Mouse (Mus musculus): ENCODE data around the gene Agap2.
"Not testable (repeated sequence)": the region's sequence is repeated elsewhere in the genome, so short reads cannot be mapped to it uniquely, and the experiment has no call there.

Agap2 gene

DNA sequence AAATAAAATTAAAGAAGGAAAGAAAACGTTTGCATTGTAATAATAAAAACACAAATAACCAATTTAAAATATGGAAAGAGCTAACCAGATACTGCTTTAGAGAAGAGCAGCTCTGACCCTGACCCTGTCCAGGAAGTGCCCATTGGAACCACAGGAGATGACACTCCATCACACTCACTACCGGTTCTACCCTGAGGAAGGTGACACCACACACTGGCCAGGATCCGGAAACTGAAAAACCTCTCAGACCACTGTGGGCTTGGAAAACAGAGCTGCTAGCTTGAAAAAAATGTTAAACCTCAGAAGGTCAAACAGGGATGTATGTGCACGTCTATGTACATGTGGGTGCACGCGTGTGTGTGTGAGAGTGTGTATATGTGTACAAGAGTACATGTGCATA is 26.1 kb downstream of the Agap2 start:
- DNase-seq (ENCODE audit: low spot score in 2 of 2), result no peak

DNA sequence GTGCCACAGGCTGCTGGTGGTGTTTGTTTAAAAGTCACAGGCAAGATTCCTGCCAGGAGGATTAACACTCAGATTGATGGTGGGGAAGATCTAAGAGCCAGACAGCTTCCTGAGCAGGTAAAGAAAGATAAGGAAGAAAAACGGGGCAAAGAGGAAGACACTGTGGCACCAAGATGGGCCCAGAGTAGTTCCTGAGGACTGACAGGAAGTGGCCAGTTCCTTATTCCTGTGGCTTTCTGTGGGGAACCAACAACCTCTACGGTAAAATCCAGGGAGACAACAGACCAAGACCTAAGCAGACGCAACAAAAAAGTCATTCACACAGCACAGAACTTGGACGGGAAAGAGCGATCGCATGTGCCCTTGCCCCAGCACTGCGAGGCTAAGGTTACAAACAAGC is 28.5 kb downstream of the Agap2 start:
- no peak for DNase-seq (ENCODE audit: low spot score in 2 of 2)

DNA sequence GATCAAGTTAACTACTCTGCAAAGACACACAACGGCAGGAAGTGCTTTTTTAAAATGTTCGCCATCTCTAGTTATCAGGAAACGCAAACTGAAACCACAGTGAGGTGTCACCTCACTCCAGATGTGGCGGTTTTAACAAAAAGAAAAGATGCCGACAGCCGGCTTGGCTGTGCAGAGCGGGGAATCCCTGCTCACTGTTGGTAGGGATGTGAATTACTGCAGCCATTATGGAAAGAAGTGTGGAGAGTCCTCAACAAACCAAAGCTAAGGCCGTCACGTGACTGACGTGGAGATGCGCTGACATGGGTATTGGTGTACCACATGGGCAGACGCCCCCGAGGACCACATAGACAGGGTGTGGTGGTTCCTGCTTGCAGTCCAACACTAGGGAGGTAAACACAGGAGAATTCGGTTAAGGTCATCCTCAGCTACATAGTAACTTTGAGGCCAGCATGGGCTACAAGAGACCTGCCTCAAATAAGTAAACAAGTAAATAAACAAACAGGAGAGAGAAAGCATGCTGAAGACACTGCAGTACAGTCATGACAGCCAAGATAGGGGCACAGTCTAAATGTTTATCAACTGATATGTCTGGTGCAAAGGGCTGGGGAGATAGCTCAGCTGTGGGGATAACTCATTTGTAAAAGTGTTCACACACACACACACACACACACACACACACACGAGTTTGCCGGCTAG is 32.6 kb downstream of the Agap2 start:
- no peak for DNase-seq (ENCODE audit: low spot score in 2 of 2)

DNA sequence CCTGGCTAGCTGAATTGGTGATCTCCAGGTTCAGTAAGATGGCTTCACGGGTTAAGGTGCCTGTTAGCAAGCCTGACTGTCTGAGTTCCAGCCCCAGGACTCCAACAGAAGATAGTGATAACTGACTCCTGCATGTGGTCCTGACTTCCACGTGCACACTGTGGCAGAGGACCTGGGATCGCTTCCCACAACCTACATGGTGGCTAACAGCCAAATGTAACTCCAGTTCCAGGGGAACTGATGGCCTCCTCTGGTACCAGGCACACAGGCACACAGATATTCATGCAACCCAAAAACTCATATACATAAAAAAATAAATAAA is 33.1 kb downstream of the Agap2 start:
- DNase-seq (ENCODE audit: low spot score in 2 of 2), result no peak

DNA sequence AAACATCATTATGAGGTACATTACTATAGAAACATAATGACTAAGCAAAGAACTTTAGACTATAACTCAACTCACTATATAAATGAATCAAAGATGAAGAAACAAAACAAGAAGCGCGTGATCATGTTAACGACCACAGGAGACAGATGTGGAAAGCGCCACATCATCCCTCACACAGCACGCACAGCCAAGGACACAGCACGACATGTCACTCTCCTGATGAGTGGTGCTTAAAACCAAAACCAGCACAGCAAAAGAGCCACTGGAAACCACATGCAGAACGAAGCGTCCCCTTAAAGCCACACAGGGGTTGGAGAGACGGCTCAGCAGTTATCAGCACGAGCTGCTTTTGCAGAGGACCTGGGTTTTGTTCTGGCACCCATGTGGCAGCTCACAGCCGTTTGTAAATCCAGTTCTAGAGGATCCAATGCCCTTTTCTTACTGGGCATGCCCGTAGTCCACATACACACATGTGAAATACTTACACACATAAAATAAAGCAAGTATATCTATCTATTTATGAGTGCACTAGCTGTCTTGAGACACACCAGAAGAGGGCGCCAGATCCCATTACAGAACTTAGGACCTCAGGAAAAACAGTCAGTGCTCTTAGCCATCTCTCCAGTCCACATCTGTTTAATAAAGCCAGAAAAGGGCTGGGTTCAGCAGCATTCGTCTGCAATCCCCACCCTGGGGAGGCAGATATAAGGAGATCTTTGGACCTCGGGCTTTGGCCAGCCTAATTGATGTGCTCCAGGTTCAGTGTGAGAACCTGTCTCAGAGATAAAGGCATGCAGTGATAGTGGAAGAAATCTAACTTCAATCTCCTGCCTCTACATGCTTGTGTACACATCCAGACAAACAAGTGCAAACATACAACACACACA is 36.2 kb downstream of the Agap2 start:
- DNase-seq (ENCODE audit: low spot score in 2 of 2), result no peak

DNA sequence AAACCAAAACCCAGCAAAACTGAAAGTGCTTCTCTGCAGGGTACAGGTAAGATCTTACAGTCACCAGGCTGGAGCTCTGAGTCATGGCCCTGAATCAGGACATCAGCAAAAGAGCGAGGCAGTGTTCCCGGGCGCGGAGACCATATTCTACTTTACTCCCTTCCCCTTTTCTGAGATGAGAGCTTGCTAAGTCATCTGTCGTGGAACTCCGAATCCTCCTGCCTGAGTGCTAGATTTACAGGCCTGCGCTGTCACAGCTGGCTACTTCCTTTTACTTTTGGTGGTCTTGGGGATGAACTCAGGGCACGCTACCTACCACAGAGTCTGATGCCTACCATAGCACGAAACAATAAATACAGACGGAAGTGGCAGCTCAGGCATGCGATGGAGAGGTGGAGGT is 39.3 kb downstream of the Agap2 start:
- no peak for DNase-seq (ENCODE audit: low spot score in 2 of 2)

DNA sequence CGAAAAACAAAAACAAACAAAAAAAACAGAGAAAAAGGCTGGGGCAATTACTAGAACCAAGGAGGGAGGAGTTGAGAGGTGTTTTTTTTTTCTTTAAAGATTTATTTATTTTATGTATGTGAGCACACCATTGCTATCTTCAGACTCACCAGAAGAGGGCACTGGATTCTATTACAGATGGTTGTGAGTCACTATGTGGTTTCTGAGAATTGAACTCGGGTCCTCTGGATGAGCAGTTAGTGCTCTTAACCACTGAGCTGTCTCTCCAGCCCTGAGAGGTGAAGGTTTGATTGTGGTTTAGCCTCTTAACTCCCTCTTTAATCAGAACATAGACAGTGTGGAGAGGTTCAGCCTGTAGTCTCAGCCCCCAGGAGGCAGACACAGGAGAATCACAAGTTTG is 40.0 kb downstream of the Agap2 start:
- no peak for DNase-seq (ENCODE audit: low spot score in 2 of 2)

DNA sequence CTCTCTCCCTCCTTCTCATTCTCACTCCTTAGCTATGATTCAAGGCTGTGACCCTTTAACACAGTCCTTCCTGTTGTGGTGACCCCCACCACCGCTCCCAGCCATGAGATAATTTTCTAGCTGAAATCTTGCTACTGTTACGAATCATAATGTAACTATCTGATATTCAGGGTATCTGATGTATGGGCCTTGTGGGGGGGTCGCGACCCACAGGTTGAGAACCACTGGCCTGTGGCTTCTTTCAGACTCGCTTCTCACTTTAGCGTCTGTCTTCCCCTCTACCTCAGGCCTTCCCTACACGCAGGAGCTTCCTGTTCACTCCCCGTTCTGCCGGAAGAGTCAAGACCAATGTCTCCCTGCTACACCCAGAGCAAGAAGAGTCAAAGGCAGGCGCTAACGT is 43.4 kb downstream of the Agap2 start:
- no peak for DNase-seq (ENCODE audit: low spot score in 2 of 2)

DNA sequence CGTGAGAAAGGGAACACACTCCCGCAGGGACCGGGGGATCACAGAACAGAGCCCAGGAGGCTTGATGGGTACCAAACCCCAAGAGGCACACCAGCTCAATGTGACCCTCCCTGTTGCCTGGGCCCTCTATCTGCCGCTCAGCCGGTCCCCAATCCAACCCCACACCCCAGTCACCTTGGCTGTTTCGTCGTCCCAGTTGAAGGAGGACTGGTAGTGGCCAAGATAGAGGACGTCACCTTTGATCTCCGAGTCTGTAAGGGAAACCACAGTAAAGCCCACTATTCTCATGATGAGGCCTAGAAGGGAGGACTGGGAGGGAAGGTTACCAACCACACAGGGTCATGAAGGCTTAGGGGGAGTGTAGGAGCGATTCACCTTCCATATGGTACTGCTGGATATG is 44.1 kb downstream of the Agap2 start:
- DNase-seq (ENCODE audit: low spot score in 2 of 2), result no peak

DNA sequence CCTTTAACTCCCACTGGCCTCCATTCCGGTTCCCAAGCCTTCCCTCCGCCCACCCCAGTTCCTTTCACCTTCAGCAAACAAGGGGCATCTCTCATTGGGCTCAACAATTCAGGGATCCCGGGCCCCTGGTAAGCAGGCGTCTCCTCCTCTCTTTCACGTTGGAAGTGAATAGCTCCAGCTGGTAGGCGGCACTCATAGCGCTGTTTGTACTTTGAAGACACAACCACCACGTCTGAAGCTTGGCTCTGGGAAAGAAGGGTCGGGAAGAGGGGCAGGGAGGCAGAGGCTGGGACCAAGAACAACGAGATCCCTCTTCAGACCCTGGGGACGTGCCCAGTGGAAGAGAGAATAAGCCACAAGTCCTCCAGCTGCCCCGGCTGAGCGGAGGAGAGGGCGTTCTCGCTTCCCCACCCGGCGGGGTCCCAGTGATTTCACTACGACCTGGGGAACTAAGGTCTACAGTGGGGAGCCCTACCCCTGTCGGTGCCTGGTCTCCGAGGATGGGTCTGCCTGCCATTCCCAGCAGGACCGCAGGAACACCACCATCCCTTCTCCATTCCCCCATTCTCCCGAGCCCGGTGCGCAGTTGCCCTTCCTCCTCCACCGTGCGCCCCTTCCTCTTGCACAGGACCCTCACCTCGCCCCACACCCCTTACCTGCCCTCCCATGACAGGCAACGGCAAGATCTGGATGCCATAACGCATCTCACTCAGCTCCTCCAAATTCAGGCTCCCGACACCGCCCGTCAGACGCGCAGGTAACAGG is 45.4 kb downstream of the Agap2 start:
- DNase-seq (ENCODE audit: low spot score in 2 of 2), result peak in 1 of 2 experiments; percentile 23

DNA sequence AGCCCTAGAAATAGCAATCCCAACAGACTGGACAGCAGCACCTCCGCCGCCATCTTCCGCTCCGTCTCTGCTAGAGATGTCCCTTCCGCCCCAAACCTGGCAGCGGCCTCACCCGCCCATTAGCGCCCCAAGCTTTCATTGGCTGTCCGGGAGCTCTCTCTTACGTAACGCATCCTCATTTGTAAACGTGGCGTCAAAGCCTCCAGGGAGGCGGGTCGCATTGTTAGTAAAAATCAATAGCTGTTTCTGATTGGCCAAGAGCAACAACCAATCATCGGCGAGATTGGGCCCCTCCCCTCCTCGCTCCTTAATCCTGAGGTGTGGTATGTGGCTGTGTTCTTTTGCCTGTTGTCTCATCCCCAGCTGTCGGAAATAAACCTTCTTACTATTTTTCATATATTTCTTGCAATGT is 46.0 kb downstream of the Agap2 start, which contains the start of gene Os9:
Gene Os9, minus strand, starts transcription at position 66 of the 412 bp plus-strand sequence.
- DNase-seq (ENCODE audit: low spot score in 2 of 2), result peak; percentile 95 to 97

DNA sequence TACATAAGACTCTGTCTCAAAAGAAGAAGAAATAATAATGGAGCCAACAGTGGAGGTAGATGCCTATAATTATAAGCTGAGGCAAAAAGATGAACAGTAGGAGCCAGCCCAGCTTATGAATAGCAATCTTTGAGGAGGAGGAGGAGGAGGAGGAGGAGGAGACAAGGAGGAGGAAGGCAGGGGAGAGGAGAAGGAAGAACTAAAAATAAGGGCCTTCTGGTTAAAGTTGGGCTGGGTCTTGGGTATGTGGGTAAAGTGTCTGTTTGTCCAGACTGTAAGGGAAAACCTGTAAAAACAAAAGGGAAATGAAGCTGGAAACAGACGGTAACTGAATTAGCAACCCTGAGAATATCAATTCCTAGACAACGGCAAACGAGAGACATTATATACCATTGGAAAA is 46.9 kb downstream of the Agap2 start:
- no peak for DNase-seq (ENCODE audit: low spot score in 2 of 2)

DNA sequence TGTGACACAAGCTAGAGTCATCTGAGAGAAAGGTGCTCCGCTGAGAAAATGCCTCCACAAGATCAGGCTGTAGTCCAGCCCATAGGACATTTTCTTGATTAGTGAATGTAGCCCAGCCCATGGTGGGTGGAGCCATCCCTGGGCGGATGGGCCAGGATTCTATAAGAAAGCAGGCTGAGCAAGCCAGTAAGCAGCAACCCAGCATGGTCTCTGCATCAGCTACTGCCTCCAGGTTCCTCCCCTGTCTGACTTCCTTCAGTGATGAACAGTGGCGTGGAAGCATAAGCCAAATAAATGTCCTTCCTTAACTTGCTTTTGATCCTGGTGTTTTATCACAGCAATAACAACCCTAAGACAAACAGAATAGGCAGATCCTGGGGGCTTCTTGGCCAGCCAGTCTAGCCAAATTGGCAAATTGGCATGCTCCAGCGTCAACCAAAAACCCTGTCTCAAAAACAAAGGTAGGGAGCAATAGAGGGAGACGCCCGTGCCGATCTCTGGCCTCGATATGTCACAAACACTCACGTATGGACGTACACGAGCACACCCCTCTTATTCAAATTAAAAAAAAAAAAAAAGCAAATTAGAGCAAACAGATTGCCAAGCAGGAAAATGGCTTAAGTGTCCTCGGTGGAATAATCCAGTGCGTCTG is 47.8 kb downstream of the Agap2 start:
- peak in 1 of 2 experiments; percentile 48 for DNase-seq (ENCODE audit: low spot score in 2 of 2)

DNA sequence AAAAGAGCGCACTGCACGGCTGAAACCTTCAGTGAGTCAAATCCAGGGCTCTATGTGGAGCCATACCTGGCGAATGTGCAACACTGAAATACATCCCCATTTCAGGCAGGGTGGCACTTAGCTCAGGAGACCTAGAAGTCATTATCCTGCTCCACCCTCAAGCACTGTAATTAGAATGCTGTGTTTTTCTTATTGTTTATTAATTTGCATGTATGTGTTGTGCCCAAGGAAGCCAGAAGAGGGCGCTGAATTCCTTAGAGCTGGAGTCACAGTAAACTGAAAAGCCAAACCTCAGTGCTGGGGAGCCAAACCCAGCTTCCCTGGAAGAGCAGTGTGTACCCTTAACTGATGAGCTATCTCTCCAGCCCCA is 48.3 kb downstream of the Agap2 start:
- peak; percentile 43 to 66 for DNase-seq (ENCODE audit: low spot score in 2 of 2)

DNA sequence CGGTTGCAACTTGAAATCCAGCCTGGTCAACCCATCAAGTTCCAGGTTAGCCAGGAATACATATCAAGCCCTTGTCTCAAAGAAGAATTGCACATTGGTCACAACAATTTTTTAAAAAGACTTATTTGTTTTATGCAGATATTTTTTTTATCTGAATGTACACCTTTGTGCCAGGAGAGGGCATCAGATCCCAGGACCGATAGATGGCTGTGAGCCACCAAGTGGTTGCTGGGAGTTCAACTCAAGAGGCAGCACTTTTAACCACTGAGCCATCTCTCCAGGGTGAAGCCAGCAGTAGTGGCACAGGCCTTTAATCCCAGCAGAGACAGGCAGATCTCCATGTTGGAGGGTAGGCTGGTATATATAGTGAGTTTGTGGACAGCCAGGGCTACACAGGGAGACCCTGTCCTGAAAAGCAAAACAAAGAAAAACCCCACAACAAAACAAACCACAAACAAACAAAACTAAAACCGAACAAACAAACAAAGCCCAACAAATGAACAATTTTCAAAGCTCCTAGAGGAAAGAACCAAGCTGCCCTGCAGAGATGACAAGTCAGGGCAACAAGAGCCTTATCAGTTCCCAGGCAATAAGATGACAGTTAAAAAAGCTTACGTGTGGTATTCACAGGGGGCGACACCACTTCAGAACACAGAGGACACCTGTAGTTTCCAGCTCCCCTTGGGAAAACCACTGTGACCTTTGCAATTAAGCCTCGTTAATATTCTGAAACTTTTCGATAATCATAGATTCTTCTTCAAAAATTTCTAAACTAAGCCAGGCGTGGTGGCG is 50.3 kb downstream of the Agap2 start:
- peak in 1 of 2 experiments; percentile 26 for DNase-seq (ENCODE audit: low spot score in 2 of 2)

DNA sequence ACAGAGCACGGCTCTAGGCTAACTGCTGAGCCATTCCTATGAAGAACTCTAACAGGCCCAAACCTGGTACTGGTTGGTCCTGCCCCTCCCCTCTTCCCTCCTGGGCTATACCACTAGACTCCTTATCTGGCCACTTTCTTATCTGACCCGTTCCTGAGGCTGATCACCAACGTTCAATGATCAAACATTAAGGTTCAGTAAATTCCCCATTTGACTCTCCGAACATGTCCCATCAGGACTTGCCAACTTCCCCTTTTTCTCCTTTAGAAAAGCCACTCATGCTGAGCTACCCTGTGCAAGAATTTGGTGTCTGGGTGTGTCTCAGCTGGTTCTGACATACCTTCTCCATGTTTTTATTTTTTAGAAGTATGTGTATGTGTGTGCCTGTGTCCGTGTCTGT is 51.5 kb downstream of the Agap2 start:
- no peak for DNase-seq (ENCODE audit: low spot score in 2 of 2)

DNA sequence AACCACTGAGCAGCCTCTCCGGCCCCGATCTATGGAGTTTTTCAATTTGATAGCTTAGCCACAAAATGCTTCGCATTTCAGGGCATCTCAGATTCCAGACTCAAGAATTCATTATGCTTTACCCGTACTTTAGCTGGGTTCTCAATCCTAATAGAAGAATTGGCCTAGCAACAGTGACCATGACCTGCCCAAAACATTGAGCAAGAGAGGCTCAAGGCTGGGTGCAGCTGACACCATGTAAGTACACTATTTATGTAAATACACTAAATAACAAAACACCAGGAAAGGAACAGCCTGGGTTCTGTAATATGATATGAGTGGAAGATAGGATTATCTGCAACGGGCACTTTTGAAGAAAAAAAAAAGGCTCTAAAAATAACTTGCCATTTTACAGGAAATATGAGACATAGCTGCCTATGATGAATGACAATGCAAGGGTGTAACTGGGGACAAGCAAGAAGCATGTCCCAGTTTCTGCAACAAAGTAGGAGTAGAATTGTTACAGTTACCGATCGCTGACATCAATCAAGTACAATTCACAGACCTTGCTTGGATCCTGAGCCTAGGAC is 52.7 kb downstream of the Agap2 start:
- DNase-seq (ENCODE audit: low spot score in 2 of 2), result no peak

DNA sequence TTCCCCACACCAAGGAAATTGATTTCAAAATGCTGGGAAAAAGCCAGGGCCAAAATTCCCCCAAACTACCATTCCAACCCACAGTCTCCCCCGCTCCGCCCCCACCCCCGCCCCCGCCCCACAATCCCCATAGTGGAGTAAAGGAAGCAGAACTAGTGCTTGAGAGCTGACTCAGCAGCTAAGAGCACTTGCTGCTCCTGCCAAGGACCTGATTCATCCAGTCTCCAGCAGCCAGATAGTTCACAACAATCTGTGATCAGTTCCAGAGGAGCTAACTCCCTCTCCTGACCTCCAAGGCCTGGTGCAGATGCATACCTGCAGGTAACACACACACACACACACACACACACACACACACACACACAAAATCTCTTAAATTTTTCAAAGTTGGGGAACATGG is 54.3 kb downstream of the Agap2 start:
- no peak for DNase-seq (ENCODE audit: low spot score in 2 of 2)

DNA sequence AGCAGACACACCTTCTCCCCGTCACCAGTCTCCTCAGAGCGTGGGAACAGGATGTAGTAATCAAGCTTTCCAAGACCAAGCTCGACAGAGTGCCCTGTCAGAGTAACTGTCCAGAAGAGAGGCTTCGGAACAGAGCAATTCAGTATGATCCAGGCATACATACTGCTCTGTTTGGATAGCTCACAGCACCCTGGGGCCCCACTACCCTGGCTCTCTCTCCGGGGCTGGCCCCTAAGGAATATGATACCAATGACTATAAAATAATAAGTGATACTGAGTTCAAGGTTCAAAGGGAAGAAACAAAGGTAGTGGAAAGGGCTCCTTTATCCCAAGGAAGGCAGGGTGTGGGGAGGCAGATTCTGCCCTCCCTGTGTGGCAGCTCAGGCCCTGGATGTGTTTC is 57.4 kb downstream of the Agap2 start:
- DNase-seq (ENCODE audit: low spot score in 2 of 2), result no peak

DNA sequence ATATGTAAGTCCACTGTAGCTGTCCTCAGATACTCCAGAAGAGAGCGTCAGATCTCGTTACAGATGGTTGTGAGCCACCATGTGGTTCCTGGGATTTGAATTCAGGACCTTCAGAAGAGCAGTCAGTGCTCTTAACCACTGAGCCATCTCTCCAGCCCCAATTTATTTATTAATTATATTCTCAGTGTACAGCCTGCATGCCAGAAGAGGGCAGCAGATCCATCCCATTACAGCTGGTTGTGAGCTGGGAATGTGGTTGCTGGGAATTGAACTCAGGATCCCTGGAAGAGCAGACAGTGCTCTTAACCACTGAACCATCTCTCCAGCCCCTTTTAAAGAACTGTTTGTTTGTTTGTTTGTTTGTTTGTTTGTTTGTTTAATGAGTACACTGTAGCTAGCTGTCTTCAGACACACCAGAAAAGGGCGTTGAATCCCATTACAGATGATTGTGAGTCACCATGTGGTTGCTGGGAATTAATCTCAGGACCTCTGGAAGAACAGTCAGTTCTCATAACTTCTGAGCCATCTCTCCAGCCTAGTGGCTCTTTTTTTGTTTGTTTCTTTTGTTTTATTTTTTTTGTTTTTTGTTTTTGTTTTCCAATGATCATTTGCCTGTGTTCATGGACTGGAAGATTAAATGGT is 59.4 kb downstream of the Agap2 start:
- DNase-seq (ENCODE audit: low spot score in 2 of 2), result not testable (repeated sequence)
